Mouse (Mus musculus) liver, postnatal 0 days (tissue): ENCODE measurements at regions not wholly inside any gene's neighbourhood (a gene's known extent, or its start where the extent isn't known, plus 50 kb on each side); places are given as distances from the start of the nearest gene placed in this dataset.

Experiments used
- CTCF ChIP-seq: sonication (generic); IDR thresholded peaks from 2 replicates; pipeline ENCODE4 v1.5.1; 2016; ENCODE audit warnings: antibody characterized with exemption, low read depth
- EP300 ChIP-seq: IDR thresholded peaks from 2 replicates; pipeline ENCODE4 v1.6.1; 2016; ENCODE audit warnings: antibody characterized with exemption, low read depth, mild to moderate bottlenecking

DNA sequence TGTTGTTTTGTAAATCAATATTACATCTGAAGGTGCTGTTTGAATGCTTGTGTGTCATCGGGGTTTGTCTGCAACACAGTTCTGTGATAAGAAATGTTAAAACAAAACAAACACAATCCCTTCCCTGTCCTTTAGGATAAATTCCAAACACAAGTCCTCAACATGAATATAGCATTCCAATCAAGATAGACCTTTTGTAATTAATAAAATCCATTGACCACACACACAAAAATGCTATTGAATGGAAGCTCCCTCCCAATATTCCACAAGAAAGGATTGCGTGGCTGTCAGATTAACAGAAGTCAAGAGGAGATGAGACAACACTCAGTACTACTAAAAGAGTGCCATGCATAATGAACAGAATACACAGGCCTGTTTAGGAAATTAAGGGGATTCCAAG lies 843.5 kb downstream of the 5730522E02Rik start:
- no peak for TF ChIP-seq CTCF
- TF ChIP-seq EP300: no peak
